Comparison of ENCODE assay signal across 18 mouse cellular contexts in the genomic region with DNA sequence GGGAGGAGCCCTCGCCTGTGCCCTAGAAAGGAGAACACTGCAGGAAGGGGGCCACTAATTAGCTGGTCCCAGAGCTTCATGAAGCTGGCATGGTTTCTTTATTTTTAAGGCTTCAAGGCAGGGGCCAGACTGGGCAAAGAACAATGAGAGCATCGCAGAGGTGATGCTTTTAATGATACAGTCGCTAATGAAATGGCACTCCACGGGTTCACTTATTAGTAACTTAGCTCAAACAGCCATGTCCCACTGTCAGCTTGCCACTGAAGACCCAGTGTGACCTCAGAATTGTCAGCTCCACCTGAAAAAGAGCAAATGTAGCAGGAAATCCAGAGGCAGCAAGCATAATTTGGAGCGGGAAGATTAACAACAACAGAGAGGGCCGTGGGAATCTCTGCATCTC.
"Had no signal": no experiment of that assay in that cellular context is flagged by ENCODE, and none has a peak within 500 bp of the region (broad histone marks: within the 10 kb centered on the region; RNA-seq: fewer than 3 reads in every experiment).

No protein-coding gene starts in this region.

- H3K9ac ChIP-seq: liver, embryonic 12.5 days; liver, embryonic 14.5 days; lung, embryonic 14.5 days; neural tube, embryonic 13.5 days; neural tube, embryonic 15.5 days; stomach, embryonic 15.5 days had no signal

- H3K27me3 ChIP-seq: liver, embryonic 12.5 days; neural tube, embryonic 13.5 days; neural tube, embryonic 15.5 days; stomach, embryonic 15.5 days had no signal

- DNase-seq: lung, adult 18-20 months; lung, embryonic 14.5 days; lung, postnatal 10 days; lung, postnatal 4 days; right cerebral cortex, adult 18-20 months; right cerebral cortex, postnatal 25 days; thymus, adult 2 months; thymus, postnatal 25 days; thymus, postnatal 4 days had no signal

- H3K4me3 ChIP-seq: liver, embryonic 12.5 days; midbrain, embryonic 10.5 days; myocyte; neural tube, embryonic 13.5 days; neural tube, embryonic 15.5 days; stomach, embryonic 15.5 days had no signal

- H3K9me3 ChIP-seq: liver, embryonic 12.5 days; midbrain, embryonic 10.5 days; neural tube, embryonic 13.5 days; neural tube, embryonic 15.5 days; stomach, embryonic 15.5 days had no signal

- ATAC-seq: liver, embryonic 12.5 days; midbrain, embryonic 16.5 days had no signal

- H3K4me2 ChIP-seq: liver, embryonic 12.5 days; lung, embryonic 14.5 days; neural tube, embryonic 13.5 days; neural tube, embryonic 15.5 days; stomach, embryonic 15.5 days had no signal

- H3K27ac ChIP-seq: liver, embryonic 12.5 days; liver, embryonic 14.5 days; midbrain, embryonic 10.5 days; neural tube, embryonic 13.5 days; neural tube, embryonic 15.5 days; stomach, embryonic 15.5 days; stomach, postnatal 0 days had no signal

- H3K4me1 ChIP-seq: liver, embryonic 12.5 days; neural tube, embryonic 13.5 days; neural tube, embryonic 15.5 days; stomach, embryonic 15.5 days had no signal

- H3K36me3 ChIP-seq: liver, embryonic 12.5 days; midbrain, embryonic 10.5 days; neural tube, embryonic 13.5 days; neural tube, embryonic 15.5 days; stomach, embryonic 15.5 days had no signal
